ENCODE assay signal across 32 mouse cellular contexts in the genomic region with DNA sequence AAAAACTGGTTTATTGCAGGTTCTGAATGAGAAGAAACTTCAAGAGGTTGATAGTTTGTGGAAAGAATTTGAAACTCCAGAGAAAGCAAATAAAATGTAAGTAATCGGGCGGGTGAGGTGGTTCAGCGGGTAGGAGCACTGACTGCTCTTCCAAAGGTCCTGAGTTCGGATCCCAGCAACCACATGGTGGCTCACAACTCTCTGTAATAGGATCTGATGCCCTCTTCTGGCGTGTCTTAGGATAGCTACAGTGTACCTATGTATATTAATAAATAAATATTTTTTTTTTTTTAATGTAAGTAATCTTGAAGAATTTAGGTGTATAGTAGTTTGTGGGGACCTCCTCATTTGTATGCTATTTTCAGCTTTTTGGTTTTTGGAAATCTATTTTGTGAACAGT. TPM values are rescaled to one million over a fixed set of nuclear protein-coding genes. Genes with fewer than 3 reads are reported as not detected.
DNase-seq lines count a peak whose midpoint lies in the region; ATAC-seq and TF ChIP-seq lines count a peak whose summit lies in the region.
"Had no signal": no experiment of that assay in that cellular context is flagged by ENCODE, and none has a peak within 500 bp of the region (broad histone marks: within the 10 kb centered on the region; RNA-seq: fewer than 3 reads in every experiment).

No protein-coding gene starts in this region.

- H3K4me1 ChIP-seq in liver, embryonic 14.5 days (replicated peaks; ENCODE audit: control insufficient read depth in 2 of 2, insufficient read depth in 2 of 2, low read length in 1 of 2) = peaks cover 11 to 13% of the 10 kb centered on the region in 2 experiments
- peaks cover 39% of the 10 kb centered on the region for H3K4me1 ChIP-seq in liver, embryonic 12.5 days
- H3K4me1 ChIP-seq in neural tube, embryonic 15.5 days = peaks cover 22% of the 10 kb centered on the region

- no peak overlapping the region for H3K4me3 ChIP-seq in liver, embryonic 14.5 days (ENCODE audit: insufficient read depth in 1 of 2, low read depth in 2 of 2, low read length in 2 of 2)
- no peak overlapping the region for H3K4me3 ChIP-seq in liver, embryonic 12.5 days
- no peak overlapping the region for H3K4me3 ChIP-seq in neural tube, embryonic 15.5 days (replicated peaks)
- H3K4me3 ChIP-seq: erythroblast, embryonic 14.5 days; gastrocnemius, adult 2 months; heart, adult 2 months; heart, embryonic 12.5 days; hindbrain, embryonic 13.5 days; kidney, embryonic 15.5 days; limb, embryonic 10.5 days; limb, embryonic 15.5 days; midbrain, embryonic 10.5 days; midbrain, embryonic 15.5 days; neural tube, embryonic 13.5 days had no signal

- no peak for TF ChIP-seq EP300 in liver, embryonic 14.5 days (IDR thresholded peaks at IDR 0.05; ENCODE audit: low read depth)

- 0 out of 2 replicates have a peak, but pooled peaks have one; percentile 15 for TF ChIP-seq CTCF in liver, embryonic 14.5 days (IDR thresholded peaks at IDR 0.05; ENCODE audit: low read depth)
- TF ChIP-seq CTCF in Patski (IDR thresholded peaks at IDR 0.05) = peak; percentile 52

- H3K27ac ChIP-seq in liver, embryonic 14.5 days = no peak overlapping the region
- no peak overlapping the region for H3K27ac ChIP-seq in liver, embryonic 12.5 days
- H3K27ac ChIP-seq in neural tube, embryonic 15.5 days (replicated peaks) = no peak overlapping the region
- H3K27ac ChIP-seq: gastrocnemius, adult 2 months; heart, adult 2 months; hindbrain, embryonic 13.5 days; kidney, embryonic 15.5 days; limb, embryonic 10.5 days; limb, embryonic 15.5 days; midbrain, embryonic 10.5 days; midbrain, embryonic 15.5 days; neural tube, embryonic 13.5 days had no signal

- H3K9ac ChIP-seq in liver, embryonic 14.5 days (replicated peaks) = no peak overlapping the region
- H3K9ac ChIP-seq in liver, embryonic 12.5 days = no peak overlapping the region
- H3K9ac ChIP-seq in neural tube, embryonic 15.5 days (replicated peaks) = no peak overlapping the region
- H3K9ac ChIP-seq: heart, embryonic 12.5 days; hindbrain, embryonic 13.5 days; kidney, embryonic 15.5 days; limb, embryonic 15.5 days; midbrain, embryonic 15.5 days; neural tube, embryonic 13.5 days had no signal

- WGBS in liver, embryonic 14.5 days (ENCODE audit: insufficient replicate concordance) = 72% methylated on average over 5 of the region's 5 CpGs
- WGBS in liver, embryonic 12.5 days (ENCODE audit: insufficient replicate concordance) = 78% methylated on average over 5 of the region's 5 CpGs
- 95% methylated on average over 5 of the region's 5 CpGs for WGBS in neural tube, embryonic 15.5 days

- H3K36me3 ChIP-seq in liver, embryonic 14.5 days (replicated peaks; ENCODE audit: control insufficient read depth, insufficient read depth, low read depth) = peaks cover 49% of the 10 kb centered on the region
- peaks cover 73% of the 10 kb centered on the region for H3K36me3 ChIP-seq in liver, embryonic 12.5 days
- peaks cover 21% of the 10 kb centered on the region for H3K36me3 ChIP-seq in neural tube, embryonic 15.5 days

- no peak for ATAC-seq in CD4-positive, CD25-positive, alpha-beta regulatory T cell, adult 4 months
- ATAC-seq in liver, embryonic 14.5 days (ENCODE audit: insufficient read depth) = no peak
- ATAC-seq in liver, embryonic 12.5 days = no peak
- no peak for ATAC-seq in Patski
- no peak for ATAC-seq in neural tube, embryonic 15.5 days (ENCODE audit: low FRiP score)
- ATAC-seq: activated CD4-positive, CD25-positive, alpha-beta regulatory T cell, adult 4 months; forebrain, embryonic 16.5 days; midbrain, embryonic 15.5 days had no signal

- DNase-seq in CD4-positive, CD25-positive, alpha-beta regulatory T cell, adult 2 months (ENCODE audit: low read depth, low spot score) = peak; percentile 31
- DNase-seq in liver, embryonic 14.5 days (ENCODE audit: low read depth in 3 of 3, low spot score in 3 of 3) = no peak
- DNase-seq in A20 (ENCODE audit: low read depth, low spot score) = peak; percentile 29
- DNase-seq in Patski (ENCODE audit: low read depth, low spot score) = no peak
- no peak for DNase-seq in ovary, adult 18-20 months (ENCODE audit: low spot score)
- DNase-seq: adrenal gland, adult 8-10 months; cerebellum, adult 2 months; cerebellum, postnatal 14 days; gastrocnemius, adult 2 months; gastrocnemius, postnatal 36 days; heart, adult 2 months; heart, postnatal 4 days; kidney, adult 18-20 months; kidney, postnatal 4 days; lung, postnatal 14 days; retina, postnatal 1 day; right cerebral cortex, postnatal 25 days; spleen, adult 18-20 months had no signal

- POLR2A ChIA-PET in Patski (lab: Charles Lee) = no interaction called here

- H3K4me2 ChIP-seq in liver, embryonic 14.5 days (ENCODE audit: low read depth) = no peak overlapping the region
- H3K4me2 ChIP-seq in liver, embryonic 12.5 days = no peak overlapping the region
- no peak overlapping the region for H3K4me2 ChIP-seq in neural tube, embryonic 15.5 days
- H3K4me2 ChIP-seq: heart, embryonic 12.5 days; hindbrain, embryonic 13.5 days; kidney, embryonic 15.5 days; limb, embryonic 15.5 days; midbrain, embryonic 15.5 days; neural tube, embryonic 13.5 days had no signal

- in situ Hi-C loops in Patski (cut with MboI; ENCODE audit: low pct_unique_long_range_greater_than_20kb) = no loop called here

- CTCF ChIA-PET in Patski (lab: Charles Lee) = interaction anchor here (1.0 kb wide), 1 partner anchor 14 kb away, joined by 3 read pairs; no protein-coding TSS in a partner anchor

- H3K27me3 ChIP-seq in liver, embryonic 14.5 days (ENCODE audit: control insufficient read depth, insufficient read depth, low read length) = no peaks in the 10 kb centered on the region
- H3K27me3 ChIP-seq in liver, embryonic 12.5 days (replicated peaks) = no peaks in the 10 kb centered on the region
- no peaks in the 10 kb centered on the region for H3K27me3 ChIP-seq in Patski
- no peaks in the 10 kb centered on the region for H3K27me3 ChIP-seq in neural tube, embryonic 15.5 days (replicated peaks)
- H3K27me3 ChIP-seq: heart, embryonic 12.5 days; hindbrain, embryonic 13.5 days; kidney, embryonic 15.5 days; limb, embryonic 15.5 days; midbrain, embryonic 15.5 days; neural tube, embryonic 13.5 days had no signal

- no peaks in the 10 kb centered on the region for H3K9me3 ChIP-seq in liver, embryonic 14.5 days (ENCODE audit: control insufficient read depth, low read length)
- H3K9me3 ChIP-seq in liver, embryonic 12.5 days (replicated peaks) = no peaks in the 10 kb centered on the region
- H3K9me3 ChIP-seq in neural tube, embryonic 15.5 days (replicated peaks) = no peaks in the 10 kb centered on the region
- H3K9me3 ChIP-seq: heart, embryonic 12.5 days; hindbrain, embryonic 13.5 days; kidney, embryonic 15.5 days; limb, embryonic 10.5 days; limb, embryonic 15.5 days; midbrain, embryonic 10.5 days; midbrain, embryonic 15.5 days; neural tube, embryonic 13.5 days had no signal

RNA-seq across cellular contexts. Expression of gene Nop58, which starts 5.7 kb away (rescaled TPM):
- 100 to 1,000 TPM; 181 to 197 TPM for polyA plus RNA-seq in CD4-positive, CD25-positive, alpha-beta regulatory T cell, adult 4 months (2017; shearing (Covaris generic))
- 35.5 and 76.0 TPM in 2 replicates for polyA plus RNA-seq in liver, embryonic 14.5 days (2012; rRNA removed)
- 124 and 132 TPM in 2 replicates for polyA plus RNA-seq in liver, embryonic 14.5 days (2014; fragmentation: Nextera tagmentation; extraction: Ambion mirVana)
- polyA plus RNA-seq in liver, embryonic 12.5 days (2016; fragmentation: Nextera tagmentation; extraction: Ambion mirVana) = 274 and 282 TPM in 2 replicates
- 189 TPM for polyA plus RNA-seq in Patski (2021)
- 140 and 175 TPM in 2 replicates for polyA plus RNA-seq in neural tube, embryonic 15.5 days (2015; fragmentation: Nextera tagmentation; extraction: Ambion mirVana)

RNA-seq across cellular contexts. Expression of gene Sumo1, which starts 19.8 kb away (rescaled TPM):
- polyA plus RNA-seq in CD4-positive, CD25-positive, alpha-beta regulatory T cell, adult 4 months (2017; shearing (Covaris generic)) = 100 to 1,000 TPM; 471 to 552 TPM
- 29.6 and 42.5 TPM in 2 replicates for polyA plus RNA-seq in liver, embryonic 14.5 days (2012; rRNA removed)
- polyA plus RNA-seq in liver, embryonic 14.5 days (2014; fragmentation: Nextera tagmentation; extraction: Ambion mirVana) = 152 and 153 TPM in 2 replicates
- 199 and 208 TPM in 2 replicates for polyA plus RNA-seq in liver, embryonic 12.5 days (2016; fragmentation: Nextera tagmentation; extraction: Ambion mirVana)
- polyA plus RNA-seq in Patski (2021) = 173 TPM
- polyA plus RNA-seq in neural tube, embryonic 15.5 days (2015; fragmentation: Nextera tagmentation; extraction: Ambion mirVana) = 327 and 333 TPM in 2 replicates

Comparison
In these comparisons a context has a peak if more than half of its experiments do, and no peak if none do; other contexts are left out.
1. DNase-seq: peak in CD4-positive, CD25-positive, alpha-beta regulatory T cell, adult 2 months (single experiment) and A20 (single experiment); none in liver, embryonic 14.5 days (0 of 3), Patski (single experiment) and ovary, adult 18-20 months (single experiment).